Mouse (Mus musculus): ENCODE data around the gene Acsl4. TPM values are rescaled to one million over a fixed set of nuclear protein-coding genes. Genes with fewer than 3 reads are reported as not detected.

The Acsl4 gene
- 0.75 TPM in 1 of 2 replicates, not detected in the other for polyA plus RNA-seq (2012; ENCODE audit: insufficient read depth, low replicate concordance)

GRCm38 (mm10) chrX:142390247-142390908 lies at the start of gene Acsl4:
Acsl4 (minus strand) TSS chrX:142390535.
- Histone ChIP-seq H3K27me3 (replicated peaks) (peaks cover 7% of the 10 kb centered on the region), H3K36me3 (replicated peaks; ENCODE audit: low read length) (peaks cover 2% of the 10 kb centered on the region), H3K4me3 (replicated peaks) (peak within 1 kb of the TSS; percentile 95), H3K9me3 (no peaks in the 10 kb centered on the region), H3K4me1 (peaks cover 9% of the 10 kb centered on the region)
- TF ChIP-seq FLI1 (IDR thresholded peaks at IDR 0.05; ENCODE audit: low read length) (no peak), GATA1 (IDR thresholded peaks at IDR 0.05; ENCODE audit: borderline replicate concordance, low read length) (no peak)

- Histone ChIP-seq H3K9me3 (no peaks in the 10 kb centered on the region), H3K4me1 (no peaks in the 10 kb centered on the region; the same call in 1 of the 2 replicates), H3K27me3 (replicated peaks) (peaks cover 2% of the 10 kb centered on the region), H3K4me3 (replicated peaks) (no peak overlapping the region), H3K36me3 (replicated peaks; ENCODE audit: low read length) (no peaks in the 10 kb centered on the region)
- TF ChIP-seq FLI1 (IDR thresholded peaks at IDR 0.05; ENCODE audit: low read length) (no peak), GATA1 (IDR thresholded peaks at IDR 0.05; ENCODE audit: borderline replicate concordance, low read length) (no peak)
Measured at GRCm38 (mm10) chrX:142437971-142438504, 47.7 kb upstream of the Acsl4 start.

GRCm38 (mm10) chrX:142432846-142433245 lies 42.5 kb upstream of the Acsl4 start:
- no peaks in the 10 kb centered on the region for H3K36me3 ChIP-seq (replicated peaks; ENCODE audit: low read length)
- no peaks in the 10 kb centered on the region; the same call in 1 of the 2 replicates for H3K4me1 ChIP-seq
- no peak for TF ChIP-seq FLI1 (IDR thresholded peaks at IDR 0.05; ENCODE audit: low read length)
- TF ChIP-seq GATA1 (IDR thresholded peaks at IDR 0.05; ENCODE audit: borderline replicate concordance, low read length), result no peak
- H3K9me3 ChIP-seq, result no peaks in the 10 kb centered on the region
- H3K4me3 ChIP-seq (replicated peaks), result no peak overlapping the region
- H3K27me3 ChIP-seq (replicated peaks), result peaks cover under 1% of the 10 kb centered on the region

- Histone ChIP-seq H3K9me3 (no peaks in the 10 kb centered on the region), H3K4me3 (replicated peaks) (no peak overlapping the region), H3K4me1 (peaks cover 9% of the 10 kb centered on the region; the same call in 1 of the 2 replicates)
Measured at GRCm38 (mm10) chrX:142427111-142427510, 36.8 kb upstream of the Acsl4 start.

GRCm38 (mm10) chrX:142426628-142427027 lies 36.3 kb upstream of the Acsl4 start:
- Histone ChIP-seq H3K9me3 (no peaks in the 10 kb centered on the region), H3K36me3 (replicated peaks; ENCODE audit: low read length) (no peaks in the 10 kb centered on the region), H3K27me3 (replicated peaks) (no peaks in the 10 kb centered on the region), H3K4me1 (peaks cover 9% of the 10 kb centered on the region; the same call in 1 of the 2 replicates), H3K4me3 (replicated peaks) (no peak overlapping the region)
- TF ChIP-seq GATA1 (IDR thresholded peaks at IDR 0.05; ENCODE audit: borderline replicate concordance, low read length) (no peak), FLI1 (IDR thresholded peaks at IDR 0.05; ENCODE audit: low read length) (no peak)

More at GRCm38 (mm10) chrX:142427111-142427510, 36.8 kb upstream of the Acsl4 start:
- Histone ChIP-seq H3K27me3 (replicated peaks) (no peaks in the 10 kb centered on the region), H3K36me3 (replicated peaks; ENCODE audit: low read length) (no peaks in the 10 kb centered on the region)
- no peak for TF ChIP-seq FLI1 (IDR thresholded peaks at IDR 0.05; ENCODE audit: low read length)
- no peak for TF ChIP-seq GATA1 (IDR thresholded peaks at IDR 0.05; ENCODE audit: borderline replicate concordance, low read length)

GRCm38 (mm10) chrX:142413884-142414283 lies 23.5 kb upstream of the Acsl4 start:
- Histone ChIP-seq H3K9me3 (no peaks in the 10 kb centered on the region; the same call in 1 of the 2 replicates), H3K36me3 (replicated peaks; ENCODE audit: low read length) (no peaks in the 10 kb centered on the region), H3K27me3 (replicated peaks) (peaks cover 2% of the 10 kb centered on the region), H3K4me1 (peaks cover 4% of the 10 kb centered on the region; the same call in 1 of the 2 replicates), H3K4me3 (replicated peaks) (no peak overlapping the region)
- no peak for TF ChIP-seq GATA1 (IDR thresholded peaks at IDR 0.05; ENCODE audit: borderline replicate concordance, low read length)
- TF ChIP-seq FLI1 (IDR thresholded peaks at IDR 0.05; ENCODE audit: low read length), result no peak

GRCm38 (mm10) chrX:142410060-142410459 lies 19.7 kb upstream of the Acsl4 start:
- Histone ChIP-seq H3K36me3 (replicated peaks; ENCODE audit: low read length) (no peaks in the 10 kb centered on the region), H3K27me3 (replicated peaks) (no peaks in the 10 kb centered on the region), H3K4me1 (peaks cover 4% of the 10 kb centered on the region; the same call in 1 of the 2 replicates), H3K4me3 (replicated peaks) (no peak overlapping the region), H3K9me3 (no peaks in the 10 kb centered on the region)
- TF ChIP-seq GATA1 (IDR thresholded peaks at IDR 0.05; ENCODE audit: borderline replicate concordance, low read length), result no peak

GRCm38 (mm10) chrX:142409338-142409737 lies 19.0 kb upstream of the Acsl4 start:
- H3K36me3 ChIP-seq (replicated peaks; ENCODE audit: low read length), result no peaks in the 10 kb centered on the region
- TF ChIP-seq FLI1 (IDR thresholded peaks at IDR 0.05; ENCODE audit: low read length), result no peak
- no peak for TF ChIP-seq GATA1 (IDR thresholded peaks at IDR 0.05; ENCODE audit: borderline replicate concordance, low read length)
- peaks cover 4% of the 10 kb centered on the region; the same call in 1 of the 2 replicates for H3K4me1 ChIP-seq
- no peaks in the 10 kb centered on the region for H3K9me3 ChIP-seq
- H3K27me3 ChIP-seq (replicated peaks), result no peaks in the 10 kb centered on the region
- no peak overlapping the region for H3K4me3 ChIP-seq (replicated peaks)

GRCm38 (mm10) chrX:142403114-142403513 lies 12.8 kb upstream of the Acsl4 start:
- Histone ChIP-seq H3K27me3 (replicated peaks) (no peaks in the 10 kb centered on the region), H3K4me1 (no peaks in the 10 kb centered on the region), H3K36me3 (replicated peaks; ENCODE audit: low read length) (no peaks in the 10 kb centered on the region), H3K9me3 (no peaks in the 10 kb centered on the region), H3K4me3 (replicated peaks) (no peak overlapping the region)
- no peak for TF ChIP-seq GATA1 (IDR thresholded peaks at IDR 0.05; ENCODE audit: borderline replicate concordance, low read length)
- TF ChIP-seq FLI1 (IDR thresholded peaks at IDR 0.05; ENCODE audit: low read length), result no peak

- Histone ChIP-seq H3K27me3 (replicated peaks) (peaks cover 1% of the 10 kb centered on the region), H3K9me3 (no peaks in the 10 kb centered on the region), H3K36me3 (replicated peaks; ENCODE audit: low read length) (no peaks in the 10 kb centered on the region), H3K4me3 (replicated peaks) (no peak overlapping the region), H3K4me1 (no peaks in the 10 kb centered on the region)
- TF ChIP-seq FLI1 (IDR thresholded peaks at IDR 0.05; ENCODE audit: low read length) (no peak), GATA1 (IDR thresholded peaks at IDR 0.05; ENCODE audit: borderline replicate concordance, low read length) (no peak)
Measured at GRCm38 (mm10) chrX:142398621-142399020, 8.3 kb upstream of the Acsl4 start.

Data from megakaryocyte, embryonic 14.5 days (primary cell).